Mouse (Mus musculus): Measurements from ENCODE around the gene Slc23a3. TPM values are rescaled to one million over a fixed set of nuclear protein-coding genes. Genes with fewer than 3 reads are reported as not detected.

Slc23a3 gene
- polyA plus RNA-seq, 1 experiment from 2014 or later = 0.86 TPM

DNA sequence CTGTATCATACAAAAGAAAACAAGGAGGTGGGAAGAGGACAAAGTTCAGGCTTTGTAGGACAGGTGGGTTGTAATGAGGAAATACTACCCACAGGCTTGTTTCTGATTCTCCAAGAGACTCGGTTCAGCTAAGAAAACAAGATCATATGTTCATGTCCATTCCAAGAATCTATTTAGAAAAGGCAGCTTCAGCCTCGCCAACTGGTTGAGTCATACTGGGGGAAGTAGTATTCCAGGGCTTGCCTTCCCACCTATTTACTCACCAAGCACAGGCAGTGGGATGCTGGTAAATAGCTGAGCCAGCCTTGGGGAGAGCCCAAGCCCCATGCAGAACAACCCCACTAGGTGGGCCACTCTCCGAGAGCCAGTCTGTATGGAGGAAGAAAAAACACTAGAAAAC, 5.0 kb downstream of the Slc23a3 start:
- Histone ChIP-seq H3K4me1 (peaks cover 14% of the 10 kb centered on the region), H3K4me2 (no peak overlapping the region), H3K27me3 (replicated peaks) (no peaks in the 10 kb centered on the region), H3K36me3 (no peaks in the 10 kb centered on the region), H3K4me3 (replicated peaks) (no peak overlapping the region), H3K9ac (no peak overlapping the region), H3K27ac (no peak overlapping the region), H3K9me3 (no peaks in the 10 kb centered on the region)
- no peak for ATAC-seq (ENCODE audit: insufficient read depth, low FRiP score, low read depth)
- WGBS = 70% methylated on average over 3 of the region's 3 CpGs

GRCm38 (mm10) chr1:75125418-75125817, 8.3 kb downstream of the Slc23a3 start:
- peak overlapping the region; percentile 100 for H3K27ac ChIP-seq
- ATAC-seq (ENCODE audit: insufficient read depth, low FRiP score, low read depth) = peak; percentile 3; the same call in 1 of the 2 replicates
- 30% methylated on average over 5 of the region's 5 CpGs for WGBS
- H3K4me1 ChIP-seq = peaks cover 11% of the 10 kb centered on the region
- H3K9ac ChIP-seq = peak overlapping the region; percentile 52; the same call in 1 of the 2 replicates
- no peaks in the 10 kb centered on the region for H3K9me3 ChIP-seq
- no peaks in the 10 kb centered on the region for H3K27me3 ChIP-seq (replicated peaks)
- no peaks in the 10 kb centered on the region for H3K36me3 ChIP-seq
- peak overlapping the region; percentile 63 for H3K4me3 ChIP-seq (replicated peaks)
- peak overlapping the region; percentile 66 for H3K4me2 ChIP-seq

DNA sequence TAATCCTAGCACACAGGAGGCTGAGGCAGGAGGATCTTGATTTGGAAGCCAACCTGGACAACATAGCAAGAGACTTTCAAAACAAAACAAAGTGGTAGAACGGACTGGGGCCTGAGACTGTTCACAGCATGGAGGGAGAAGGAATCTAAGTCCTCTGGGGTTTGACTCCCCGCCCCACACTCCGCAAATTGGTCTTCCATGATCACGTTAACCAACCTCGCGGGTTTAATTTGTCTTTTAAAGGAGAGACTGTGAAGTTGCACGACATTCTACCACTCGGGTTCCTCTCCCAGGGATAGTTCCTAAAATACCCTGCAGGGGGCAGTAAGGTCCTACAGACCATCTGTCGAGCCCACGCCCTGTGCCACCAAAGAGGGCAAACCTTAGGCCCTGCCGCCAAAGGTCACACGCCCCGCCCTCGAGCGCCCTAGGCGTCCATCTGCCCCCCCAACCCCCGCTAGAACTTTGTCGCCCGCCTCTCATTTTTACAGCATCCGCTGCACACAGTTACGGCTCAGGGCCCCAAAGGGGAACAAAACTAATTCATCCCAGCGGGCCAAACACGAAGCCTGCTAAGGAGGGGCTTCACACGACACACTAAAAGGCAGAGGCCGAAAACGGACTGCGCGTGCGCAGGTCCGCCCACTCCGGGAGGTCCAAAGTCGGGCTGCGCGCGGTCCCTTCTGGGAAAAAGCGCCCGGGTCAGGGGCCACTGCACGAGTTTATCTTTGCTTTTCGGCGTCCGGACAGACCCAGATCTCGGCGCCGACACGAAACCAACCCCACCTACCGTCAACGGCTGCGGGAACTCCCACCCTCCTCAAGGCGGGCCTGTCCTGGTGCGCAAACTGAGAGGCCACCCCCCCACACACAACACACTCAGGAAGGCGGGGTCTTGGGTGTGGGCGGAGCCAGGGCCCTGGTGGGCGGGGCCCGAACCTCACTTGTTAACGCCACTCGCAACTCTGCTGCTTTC, 9.1 kb downstream of the Slc23a3 start, which contains the start of gene Nhej1:
Gene Nhej1 (minus strand): TSS at position 855 of the 976 bp plus-strand sequence.
- Histone ChIP-seq H3K27ac (peak within 1 kb of the TSS; percentile 100), H3K9me3 (no peaks in the 10 kb centered on the region), H3K9ac (peak within 1 kb of the TSS; percentile 52; the same call in 1 of the 2 replicates), H3K27me3 (replicated peaks) (no peaks in the 10 kb centered on the region), H3K4me3 (replicated peaks) (peak within 1 kb of the TSS; percentile 63), H3K36me3 (no peaks in the 10 kb centered on the region), H3K4me2 (peak within 1 kb of the TSS; percentile 66), H3K4me1 (peaks cover 11% of the 10 kb centered on the region)
- peak; percentile 97 for ATAC-seq (ENCODE audit: insufficient read depth, low FRiP score, low read depth)
- WGBS = 2% methylated on average over 56 of the region's 56 CpGs

- H3K4me1 ChIP-seq = peaks cover 11% of the 10 kb centered on the region
- no peak overlapping the region for H3K27ac ChIP-seq
- no peaks in the 10 kb centered on the region for H3K27me3 ChIP-seq (replicated peaks)
- no peak overlapping the region for H3K4me2 ChIP-seq
- H3K4me3 ChIP-seq (replicated peaks) = no peak overlapping the region
- no peak for ATAC-seq (ENCODE audit: insufficient read depth, low FRiP score, low read depth)
- no peak overlapping the region for H3K9ac ChIP-seq
- no peaks in the 10 kb centered on the region for H3K36me3 ChIP-seq
- WGBS = 82% methylated on average over 3 of the region's 3 CpGs
- no peaks in the 10 kb centered on the region for H3K9me3 ChIP-seq
Observed at GRCm38 (mm10) chr1:75122211-75122610, 11.5 kb downstream of the Slc23a3 start.

Other genes with a start within 250 kb of the Slc23a3 start
- gene Fev, start 248.5 kb downstream of the Slc23a3 start, polyA plus RNA-seq (2015; fragmentation: Nextera tagmentation; extraction: Ambion mirVana) = 1.6 TPM in 2 replicates
- gene Cryba2, start 240.7 kb downstream of the Slc23a3 start, polyA plus RNA-seq (2015; fragmentation: Nextera tagmentation; extraction: Ambion mirVana) = 2.2 and 3.9 TPM in 2 replicates
- 0.06 TPM in 1 of 2 replicates, not detected in the other for gene Cfap65, start 198.3 kb downstream of the Slc23a3 start, polyA plus RNA-seq (2015; fragmentation: Nextera tagmentation; extraction: Ambion mirVana)
- gene Ihh, start 182.2 kb downstream of the Slc23a3 start, polyA plus RNA-seq (2015; fragmentation: Nextera tagmentation; extraction: Ambion mirVana) = 24.3 and 31.0 TPM in 2 replicates
- 8.6 and 9.5 TPM in 2 replicates for gene Nhej1, start 8.7 kb downstream of the Slc23a3 start, polyA plus RNA-seq (2015; fragmentation: Nextera tagmentation; extraction: Ambion mirVana)
- gene Cnppd1, start 8.8 kb upstream of the Slc23a3 start, polyA plus RNA-seq (2015; fragmentation: Nextera tagmentation; extraction: Ambion mirVana) = 38.8 and 44.9 TPM in 2 replicates
- 43.8 and 47.8 TPM in 2 replicates for gene Retreg2, start 8.9 kb upstream of the Slc23a3 start, polyA plus RNA-seq (2015; fragmentation: Nextera tagmentation; extraction: Ambion mirVana)
- 41.0 and 41.2 TPM in 2 replicates for gene Zfand2b, start 34.8 kb upstream of the Slc23a3 start, polyA plus RNA-seq (2015; fragmentation: Nextera tagmentation; extraction: Ambion mirVana)
- gene Abcb6, start 46.5 kb upstream of the Slc23a3 start, polyA plus RNA-seq (2015; fragmentation: Nextera tagmentation; extraction: Ambion mirVana) = 23.9 and 26.8 TPM in 2 replicates
- gene Ankzf1, start 58.3 kb upstream of the Slc23a3 start, polyA plus RNA-seq (2015; fragmentation: Nextera tagmentation; extraction: Ambion mirVana) = 24.7 and 26.7 TPM in 2 replicates
- 26.5 and 27.0 TPM in 2 replicates for gene Atg9a, start 58.3 kb upstream of the Slc23a3 start, polyA plus RNA-seq (2015; fragmentation: Nextera tagmentation; extraction: Ambion mirVana)
- gene Glb1l, start 76.9 kb upstream of the Slc23a3 start, polyA plus RNA-seq (2015; fragmentation: Nextera tagmentation; extraction: Ambion mirVana) = 15.5 and 17.1 TPM in 2 replicates
- gene Stk16, start 76.9 kb upstream of the Slc23a3 start, polyA plus RNA-seq (2015; fragmentation: Nextera tagmentation; extraction: Ambion mirVana) = 120 and 132 TPM in 2 replicates
- gene Tuba4a, start 86.0 kb upstream of the Slc23a3 start, polyA plus RNA-seq (2015; fragmentation: Nextera tagmentation; extraction: Ambion mirVana) = 142 and 145 TPM in 2 replicates
- gene A630095N17Rik, start 98.2 kb upstream of the Slc23a3 start, polyA plus RNA-seq (2015; fragmentation: Nextera tagmentation; extraction: Ambion mirVana) = not detected in 2 replicates
- 34.9 and 35.9 TPM in 2 replicates for gene Dnajb2, start 102.5 kb upstream of the Slc23a3 start, polyA plus RNA-seq (2015; fragmentation: Nextera tagmentation; extraction: Ambion mirVana)
- gene Ptprn, start 130.6 kb upstream of the Slc23a3 start, polyA plus RNA-seq (2015; fragmentation: Nextera tagmentation; extraction: Ambion mirVana) = 2.4 and 2.8 TPM in 2 replicates
- 7.5 and 9.6 TPM in 2 replicates for gene Resp18, start 144.5 kb upstream of the Slc23a3 start, polyA plus RNA-seq (2015; fragmentation: Nextera tagmentation; extraction: Ambion mirVana)
- gene Dnpep, start 184.1 kb upstream of the Slc23a3 start, polyA plus RNA-seq (2015; fragmentation: Nextera tagmentation; extraction: Ambion mirVana) = 123 and 137 TPM in 2 replicates
- gene Des, start 226.4 kb upstream of the Slc23a3 start, polyA plus RNA-seq (2015; fragmentation: Nextera tagmentation; extraction: Ambion mirVana) = 92.1 and 93.2 TPM in 2 replicates
- gene Speg, start 241.4 kb upstream of the Slc23a3 start, polyA plus RNA-seq (2015; fragmentation: Nextera tagmentation; extraction: Ambion mirVana) = 45.2 and 49.1 TPM in 2 replicates

All from stomach, embryonic 15.5 days (tissue).